Mouse (Mus musculus) Patski (cell line): ENCODE results near the gene Mbnl2. TPM values are rescaled to one million over a fixed set of nuclear protein-coding genes. Genes with fewer than 3 reads are reported as not detected.

Source experiments
- ATAC-seq: fragments of 100-300 bp; one replicate; pipeline ENCODE4 v1.8.0; 2021
- CTCF ChIA-PET: fragments of 350-600 bp; sonication (Branson Sonifier 250); formaldehyde crosslinking; loops from one replicate; lab custom pipeline; 2022; ENCODE audit warnings: inconsistent platforms; lab: Charles Lee
- POLR2A ChIA-PET: fragments of 350-600 bp; sonication (Branson Sonifier 250); formaldehyde crosslinking; loops from one replicate; lab custom pipeline; 2022; ENCODE audit warnings: antibody characterized with exemption, inconsistent platforms; lab: Charles Lee
- DNase-seq: peaks from one replicate; pipeline ENCODE4 v3.0.0-alpha.2; 2011; ENCODE audit warnings: low read depth, low spot score
- H3K27me3 ChIP-seq: fragments of 371-371 bp; one replicate; pipeline ENCODE4 v1.5.1; 2021
- CTCF ChIP-seq: fragments of 100-300 bp; IDR thresholded peaks from one replicate; pipeline ENCODE4 v1.5.1; 2021
- in situ Hi-C: fragments of 300-500 bp; cut with MboI; formaldehyde crosslinking; loops from 3 replicates; pipeline ENCODE4 v1.11.1; 2018; ENCODE audit warnings: low pct_unique_long_range_greater_than_20kb, mixed read lengths
- polyA plus RNA-seq: library from polyadenylated mRNA; unstranded; gene quantifications from one replicate; pipeline ENCODE4 v1.2.3, GENCODE M21; 2021

Gene Mbnl2
- 132 TPM for polyA plus RNA-seq

GRCm38 (mm10) chr14:120275246-120276238 lies at the start of gene Mbnl2:
Gene Mbnl2, plus strand, starts transcription at chr14:120275669.
- ChIA-PET CTCF (interaction anchor here (0.6 to 1.5 kb wide), 4 partner anchors 9 to 104 kb away, joined by 3 to 4 read pairs (median 4); no protein-coding TSS in a partner anchor), POLR2A (interaction anchor here (0.6 to 1.8 kb wide), 3 partner anchors 62 to 250 kb away, joined by 4 to 6 read pairs (median 5); no protein-coding TSS in a partner anchor)

GRCm38 (mm10) chr14:120232076-120232496 lies 43.4 kb upstream of the Mbnl2 start:
- ChIA-PET CTCF (no interaction called here), POLR2A (no interaction called here)
- no peak for TF ChIP-seq CTCF
- ATAC-seq (no peak), DNase-seq (no peak)
- H3K27me3 ChIP-seq, result peaks cover 19% of the 10 kb centered on the region
- in situ Hi-C loops, result loop anchor here (25.0 kb wide), 1 partner anchor 530 kb away; no protein-coding TSS in a partner anchor

More at GRCm38 (mm10) chr14:120275246-120276238, at the start of gene Mbnl2:
- no peaks in the 10 kb centered on the region for H3K27me3 ChIP-seq
- TF ChIP-seq CTCF, result no peak
- peak; percentile 98 for ATAC-seq
- peak; percentile 81 for DNase-seq
- in situ Hi-C loops, result loop anchor here (5.0 kb wide), 2 partner anchors 47 to 102 kb away; no protein-coding TSS in a partner anchor

- no peak for ATAC-seq
- DNase-seq, result no peak
Measured at GRCm38 (mm10) chr14:120235610-120236009, 39.9 kb upstream of the Mbnl2 start.

GRCm38 (mm10) chr14:120238501-120238900 lies 37.0 kb upstream of the Mbnl2 start:
- no peak for DNase-seq
- H3K27me3 ChIP-seq, result peaks cover 25% of the 10 kb centered on the region
- POLR2A ChIA-PET, result no interaction called here
- CTCF ChIA-PET, result no interaction called here
- no peak for ATAC-seq
- no peak for TF ChIP-seq CTCF
- in situ Hi-C loops, result loop anchor here (25.0 kb wide), 1 partner anchor 524 kb away; no protein-coding TSS in a partner anchor

More at GRCm38 (mm10) chr14:120235610-120236009, 39.9 kb upstream of the Mbnl2 start:
- ChIA-PET POLR2A (no interaction called here), CTCF (no interaction called here)
- in situ Hi-C loops, result loop anchor here (25.0 kb wide), 1 partner anchor 527 kb away; no protein-coding TSS in a partner anchor
- H3K27me3 ChIP-seq, result peaks cover 17% of the 10 kb centered on the region
- TF ChIP-seq CTCF, result no peak

- no peak for ATAC-seq
- ChIA-PET CTCF (interaction anchor here (1.5 kb wide), 2 partner anchors 8 to 16 kb away, joined by 3 to 4 read pairs; no protein-coding TSS in a partner anchor), POLR2A (interaction anchor here (0.6 kb wide), 1 partner anchor 914 kb away, joined by 3 read pairs; no protein-coding TSS in a partner anchor)
- no peak for TF ChIP-seq CTCF
- peaks cover 28% of the 10 kb centered on the region for H3K27me3 ChIP-seq
- in situ Hi-C loops, result loop anchor here (25.0 kb wide), 1 partner anchor 522 kb away; no protein-coding TSS in a partner anchor
- DNase-seq, result no peak
Measured at GRCm38 (mm10) chr14:120240209-120240608, 35.3 kb upstream of the Mbnl2 start.

- POLR2A ChIA-PET, result no interaction called here
- DNase-seq (no peak), ATAC-seq (no peak)
- H3K27me3 ChIP-seq, result peaks cover 18% of the 10 kb centered on the region
- in situ Hi-C loops, result loop anchor here (25.0 kb wide), 1 partner anchor 520 kb away; no protein-coding TSS in a partner anchor
- TF ChIP-seq CTCF, result no peak
- CTCF ChIA-PET, result no interaction called here
Measured at GRCm38 (mm10) chr14:120242711-120243110, 32.8 kb upstream of the Mbnl2 start.

- CTCF ChIA-PET, result no interaction called here
- DNase-seq, result no peak
Measured at GRCm38 (mm10) chr14:120245081-120245705, 30.3 kb upstream of the Mbnl2 start.

GRCm38 (mm10) chr14:120253331-120253730 lies 22.1 kb upstream of the Mbnl2 start:
- ChIA-PET POLR2A (no interaction called here), CTCF (no interaction called here)
- no peaks in the 10 kb centered on the region for H3K27me3 ChIP-seq
- ATAC-seq (no peak), DNase-seq (no peak)
- in situ Hi-C loops, result loop anchor here (25.0 kb wide), 1 partner anchor 409 kb away; no protein-coding TSS in a partner anchor
- TF ChIP-seq CTCF, result no peak

More at GRCm38 (mm10) chr14:120245081-120245705, 30.3 kb upstream of the Mbnl2 start:
- in situ Hi-C loops, result loop anchor here (25.0 kb wide), 1 partner anchor 517 kb away; no protein-coding TSS in a partner anchor
- ATAC-seq, result no peak
- no peak for TF ChIP-seq CTCF
- H3K27me3 ChIP-seq, result peaks cover 16% of the 10 kb centered on the region
- POLR2A ChIA-PET, result no interaction called here

GRCm38 (mm10) chr14:120256146-120256545 lies 19.3 kb upstream of the Mbnl2 start:
- peak; percentile 39 for TF ChIP-seq CTCF
- DNase-seq (no peak), ATAC-seq (no peak)
- POLR2A ChIA-PET, result no interaction called here
- no peaks in the 10 kb centered on the region for H3K27me3 ChIP-seq
- in situ Hi-C loops, result loop anchor here (25.0 kb wide), 1 partner anchor 406 kb away; no protein-coding TSS in a partner anchor
- CTCF ChIA-PET, result no interaction called here
